Mouse (Mus musculus) heart, embryonic 10.5 days (tissue): ENCODE measurements around the gene Mblac2. TPM values are rescaled to one million over a fixed set of nuclear protein-coding genes. Genes with fewer than 3 reads are reported as not detected.

Source experiments
- DNase-seq: peaks from one replicate; pipeline ENCODE4 v3.0.0-alpha.2; 2017; ENCODE audit warnings: low spot score
- H3K27ac ChIP-seq: fragments of 300-500 bp; sonication (generic); 2 replicates; pipeline ENCODE4 v1.5.1; 2016; ENCODE audit warnings: mild to moderate bottlenecking
- H3K27me3 ChIP-seq: fragments of 300-500 bp; sonication (generic); 2 replicates; pipeline ENCODE4 v1.6.1; 2016; ENCODE audit warnings: mild to moderate bottlenecking; ENCODE audit not compliant: poor library complexity, insufficient read depth, severe bottlenecking
- H3K36me3 ChIP-seq: fragments of 300-500 bp; sonication (generic); 2 replicates; pipeline ENCODE4 v1.6.1; 2016; ENCODE audit warnings: mild to moderate bottlenecking, moderate library complexity
- H3K4me1 ChIP-seq: fragments of 300-500 bp; sonication (generic); 2 replicates; pipeline ENCODE4 v1.6.1; 2016; ENCODE audit warnings: mild to moderate bottlenecking
- H3K4me3 ChIP-seq: fragments of 300-500 bp; sonication (generic); 2 replicates; pipeline ENCODE4 v1.5.1; 2016; ENCODE audit warnings: mild to moderate bottlenecking, moderate library complexity
- H3K9me3 ChIP-seq: fragments of 300-500 bp; sonication (generic); 2 replicates; pipeline ENCODE4 v1.6.1; 2016; ENCODE audit warnings: mild to moderate bottlenecking, moderate library complexity
- WGBS: fragments of 180-500 bp; shearing (Covaris S2); methylation state at CpG from one replicate; pipeline ENCODE4 v1.1.7; 2016; 5-methylcytosine and 5-hydroxymethylcytosine counted together
- polyA plus RNA-seq: library from polyadenylated mRNA; unstranded; fragments of >200 nt; fragmentation: Nextera tagmentation; extraction: Ambion mirVana; gene quantifications from 2 replicates; pipeline ENCODE4 v1.2.1, GENCODE M21; 2016

Mblac2 gene
- polyA plus RNA-seq, 1 experiment from 2014 or later = 6.2 TPM

DNA sequence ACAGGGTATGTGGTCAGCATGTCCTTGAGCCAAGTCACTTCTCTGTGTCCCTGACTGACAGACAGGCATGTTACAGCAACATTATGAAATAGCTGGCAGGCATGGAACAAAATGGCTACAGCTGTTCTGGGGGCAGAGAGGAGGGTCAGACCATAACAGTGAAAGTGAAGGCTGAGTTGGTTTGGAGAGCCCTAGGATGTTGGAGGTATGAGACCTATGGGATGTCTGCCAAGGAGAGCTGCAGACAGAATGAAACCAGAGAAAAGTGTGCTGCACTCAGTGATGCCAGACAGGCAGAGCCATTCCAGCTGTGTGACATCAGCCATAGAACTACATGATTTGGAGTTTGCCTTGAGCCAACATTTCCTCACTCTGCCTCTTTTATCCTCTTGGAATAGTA is 43.7 kb downstream of the Mblac2 start:
- peaks cover 5% of the 10 kb centered on the region; the same call in 1 of the 2 replicates for H3K4me1 ChIP-seq
- H3K4me3 ChIP-seq = no peak overlapping the region
- H3K27ac ChIP-seq = no peak overlapping the region
- H3K36me3 ChIP-seq = no peaks in the 10 kb centered on the region
- H3K27me3 ChIP-seq = no peaks in the 10 kb centered on the region
- DNase-seq = no peak
- no peaks in the 10 kb centered on the region for H3K9me3 ChIP-seq

DNA sequence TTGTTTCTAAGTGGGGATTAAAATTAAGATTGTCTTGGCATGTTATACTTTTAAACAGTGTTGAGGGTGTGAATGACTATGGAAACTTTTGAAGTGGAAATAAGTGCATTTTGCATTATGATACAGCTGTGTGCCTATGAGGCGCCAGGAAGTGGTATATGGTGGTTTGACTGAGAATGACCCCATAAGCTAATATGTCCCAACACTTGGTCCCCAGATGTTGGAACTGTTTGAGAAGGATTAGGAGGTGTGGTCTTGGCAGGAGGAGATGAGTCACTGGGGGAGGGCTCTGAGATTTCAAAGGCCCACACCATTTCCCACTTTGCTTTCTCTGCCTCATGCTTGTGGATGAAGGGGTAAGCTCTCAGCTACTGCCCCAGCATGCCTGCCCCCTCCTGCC is 44.2 kb downstream of the Mblac2 start:
- 90% methylated on average over 1 of the region's 1 CpGs for WGBS
- H3K36me3 ChIP-seq = no peaks in the 10 kb centered on the region
- no peak for DNase-seq
- H3K27me3 ChIP-seq = no peaks in the 10 kb centered on the region
- H3K4me3 ChIP-seq = no peak overlapping the region
- H3K9me3 ChIP-seq = no peaks in the 10 kb centered on the region
- H3K4me1 ChIP-seq = peaks cover 5% of the 10 kb centered on the region; the same call in 1 of the 2 replicates
- H3K27ac ChIP-seq = no peak overlapping the region

DNA sequence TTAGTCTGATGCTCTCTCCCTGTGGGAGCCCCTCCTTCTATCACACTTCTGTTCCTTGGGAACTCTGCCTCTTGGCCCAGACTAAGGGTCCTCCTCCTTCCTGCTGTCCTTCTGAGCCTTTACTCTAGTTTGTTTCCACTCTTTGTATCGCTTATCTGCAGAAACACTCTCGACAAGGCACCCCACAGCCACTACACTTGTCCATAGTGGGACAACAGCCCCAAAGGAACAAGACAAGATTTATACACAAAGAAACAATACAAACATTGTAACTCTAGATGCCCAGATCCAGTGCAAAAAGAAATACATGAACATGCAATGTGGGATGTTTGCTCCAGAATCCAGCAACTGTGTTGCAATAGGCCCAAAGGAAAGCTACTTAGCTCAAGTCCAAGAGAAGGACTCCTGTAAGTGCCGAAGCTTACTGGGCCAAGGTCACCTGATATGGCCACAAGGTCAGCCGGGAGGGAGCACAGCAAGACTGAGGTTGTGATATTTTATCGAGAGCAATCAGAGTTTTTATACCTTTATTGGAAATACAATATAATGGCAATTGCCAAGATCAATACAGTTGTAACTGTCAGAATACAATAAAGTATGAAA is 46.0 kb downstream of the Mblac2 start:
- Histone ChIP-seq H3K36me3 (no peaks in the 10 kb centered on the region), H3K27me3 (no peaks in the 10 kb centered on the region), H3K4me3 (no peak overlapping the region), H3K4me1 (peaks cover 5% of the 10 kb centered on the region; the same call in 1 of the 2 replicates), H3K9me3 (no peaks in the 10 kb centered on the region), H3K27ac (no peak overlapping the region)
- DNase-seq = no peak
- WGBS = 66% methylated on average over 5 of the region's 5 CpGs

DNA sequence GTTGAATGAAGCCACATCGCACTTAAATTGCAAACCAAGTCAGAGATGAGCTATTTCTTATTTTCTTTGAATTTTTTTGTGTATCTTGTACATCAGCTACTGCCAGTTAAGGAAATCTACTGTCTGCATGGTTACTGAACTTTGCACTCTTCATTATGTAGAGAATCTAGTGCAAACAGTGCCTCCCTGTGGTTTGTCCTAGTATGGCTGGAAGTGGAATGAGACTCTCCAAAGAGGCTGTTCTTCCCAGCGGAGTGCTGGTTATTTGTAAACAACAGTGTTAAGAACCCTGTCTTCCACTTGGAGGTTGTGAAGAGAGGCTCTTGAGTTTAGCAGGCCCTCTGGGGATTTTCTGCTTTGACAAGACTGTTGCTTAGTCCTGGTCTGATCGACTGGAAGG is 49.2 kb downstream of the Mblac2 start:
- Histone ChIP-seq H3K27ac (no peak overlapping the region), H3K36me3 (no peaks in the 10 kb centered on the region), H3K9me3 (no peaks in the 10 kb centered on the region), H3K4me1 (peaks cover 11% of the 10 kb centered on the region), H3K27me3 (no peaks in the 10 kb centered on the region), H3K4me3 (no peak overlapping the region)
- no peak for DNase-seq
- 23% methylated on average over 3 of the region's 3 CpGs for WGBS

DNA sequence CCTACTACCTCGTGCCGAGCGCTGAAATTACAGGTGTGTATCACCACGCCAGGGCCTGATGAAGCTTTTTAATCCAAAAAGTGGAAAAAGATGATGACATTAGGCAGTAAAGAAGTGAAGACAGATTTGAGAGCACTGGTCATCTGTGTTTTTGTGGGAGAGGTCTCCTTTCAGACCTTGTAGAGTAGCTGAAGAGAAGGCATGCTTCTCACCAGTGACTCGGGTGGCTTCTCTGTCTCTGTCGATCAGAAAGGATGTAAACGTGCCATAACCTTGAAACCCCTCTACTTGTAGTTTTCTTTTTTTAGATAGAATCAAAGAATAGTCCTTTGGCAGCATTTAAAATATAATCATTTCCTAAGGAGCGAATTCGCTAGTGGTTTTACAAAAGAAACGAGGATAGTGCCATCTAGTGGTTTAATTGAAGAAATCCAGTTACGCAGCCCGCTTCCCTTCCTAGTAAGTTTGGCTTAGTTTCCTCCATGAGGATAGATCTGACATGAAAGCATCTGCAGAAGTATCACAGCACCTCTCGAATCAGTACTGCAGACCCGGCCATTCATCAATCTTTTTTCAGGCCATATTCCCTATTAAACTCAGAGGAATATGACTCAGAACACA is 50.5 kb downstream of the Mblac2 start:
- Histone ChIP-seq H3K36me3 (no peaks in the 10 kb centered on the region), H3K4me1 (peaks cover 11% of the 10 kb centered on the region), H3K27me3 (no peaks in the 10 kb centered on the region), H3K27ac (no peak overlapping the region), H3K4me3 (no peak overlapping the region), H3K9me3 (no peaks in the 10 kb centered on the region)
- no peak for DNase-seq
- 30% methylated on average over 14 of the region's 14 CpGs for WGBS

DNA sequence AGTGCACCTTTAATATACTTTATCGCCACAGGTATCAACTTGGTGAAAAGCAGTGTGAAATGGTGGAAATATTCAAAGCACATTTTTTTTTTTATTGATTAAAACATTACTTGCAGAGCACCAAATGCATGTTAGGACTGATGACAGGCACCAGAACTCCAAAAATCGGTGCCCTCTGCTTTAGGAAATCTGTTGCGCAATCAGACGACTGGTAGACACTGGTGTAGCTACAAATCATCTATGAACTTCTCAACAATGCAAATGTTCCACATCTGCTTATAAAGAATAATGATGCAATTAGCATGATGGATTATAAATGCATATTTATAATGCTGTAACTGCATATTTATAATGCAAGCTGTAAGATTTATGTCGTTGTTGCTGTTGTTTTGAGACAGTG is 53.0 kb downstream of the Mblac2 start:
- Histone ChIP-seq H3K4me3 (no peak overlapping the region), H3K27ac (no peak overlapping the region), H3K4me1 (peaks cover 6% of the 10 kb centered on the region), H3K27me3 (no peaks in the 10 kb centered on the region), H3K9me3 (no peaks in the 10 kb centered on the region), H3K36me3 (no peaks in the 10 kb centered on the region)
- WGBS = 85% methylated on average over 5 of the region's 5 CpGs
- no peak for DNase-seq

DNA sequence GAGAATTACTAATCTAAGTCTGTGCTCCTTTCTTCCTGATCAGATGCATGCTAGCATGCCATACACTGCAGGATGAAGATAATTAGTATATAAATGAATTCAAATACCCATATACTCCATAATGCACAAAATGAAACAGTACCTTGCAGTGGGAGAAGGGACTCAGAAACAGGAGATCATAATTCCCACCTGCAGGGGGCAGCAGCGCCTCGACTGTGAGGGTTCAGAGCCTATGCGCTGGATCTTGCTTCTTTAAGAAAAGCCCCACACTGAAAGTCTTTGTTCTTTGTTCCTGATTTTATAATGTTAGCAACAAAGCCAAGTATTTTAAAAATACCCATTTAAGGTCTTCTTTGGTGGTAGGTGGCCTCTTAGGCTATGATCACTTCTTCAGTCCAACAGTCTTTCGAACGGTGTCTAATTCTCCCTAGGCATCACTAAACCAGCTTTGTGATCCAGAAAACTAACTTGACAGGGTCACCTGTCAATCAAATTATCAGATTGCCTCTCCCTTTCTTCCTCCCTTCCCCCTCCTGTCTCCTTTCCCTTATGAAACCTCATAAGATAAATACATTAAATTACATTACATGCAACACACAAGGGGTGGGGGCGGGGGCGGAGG is 56.0 kb downstream of the Mblac2 start:
- no peak for DNase-seq
- no peaks in the 10 kb centered on the region for H3K27me3 ChIP-seq
- H3K27ac ChIP-seq = no peak overlapping the region
- H3K36me3 ChIP-seq = no peaks in the 10 kb centered on the region
- 80% methylated on average over 7 of the region's 7 CpGs for WGBS
- peaks cover 6% of the 10 kb centered on the region for H3K4me1 ChIP-seq
- H3K9me3 ChIP-seq = no peaks in the 10 kb centered on the region
- no peak overlapping the region for H3K4me3 ChIP-seq

DNA sequence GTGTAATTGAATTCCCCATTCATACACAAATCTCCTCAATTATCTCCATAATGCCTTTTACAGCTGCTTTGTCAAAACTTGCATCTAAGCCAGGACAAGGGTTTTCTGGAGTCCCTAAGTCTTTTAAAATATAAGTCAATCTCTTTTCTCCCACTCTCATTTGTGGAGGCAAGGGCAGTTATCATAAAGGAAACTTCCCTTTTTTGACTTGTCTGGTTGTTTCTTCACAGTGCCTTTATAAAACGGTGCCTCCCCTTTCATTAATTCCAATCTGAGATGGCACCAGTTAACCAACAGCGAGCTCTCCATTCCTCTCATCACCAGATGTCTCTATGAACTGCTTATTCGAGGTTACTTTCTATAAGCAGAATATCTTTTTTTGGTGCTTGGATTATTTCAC is 65.1 kb downstream of the Mblac2 start:
- Histone ChIP-seq H3K4me1 (0 out of 2 replicates have a peak, but pooled peaks cover 4% of the 10 kb centered on the region), H3K9me3 (no peaks in the 10 kb centered on the region), H3K27me3 (no peaks in the 10 kb centered on the region), H3K27ac (no peak overlapping the region), H3K36me3 (no peaks in the 10 kb centered on the region), H3K4me3 (no peak overlapping the region)
- no peak for DNase-seq
- WGBS = 81% methylated on average over 3 of the region's 3 CpGs

DNA sequence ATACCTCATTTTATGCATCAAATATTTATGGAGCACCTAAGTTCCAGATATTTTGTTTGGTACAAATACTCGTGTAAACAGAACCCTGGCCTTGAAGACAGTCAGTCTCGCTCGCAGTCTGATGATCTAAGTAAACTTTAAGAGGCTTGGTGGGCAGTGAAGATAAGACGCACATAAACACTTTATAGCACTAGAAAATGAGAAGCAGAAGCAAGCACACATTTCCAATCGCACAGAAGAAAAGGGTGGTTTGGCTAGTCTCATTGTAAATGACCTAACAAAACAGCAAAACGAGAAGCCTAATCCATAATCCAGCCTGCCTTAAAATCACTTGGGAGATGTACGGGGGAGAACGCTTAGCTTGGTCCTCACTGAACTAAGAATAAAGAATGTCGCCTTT is 71.3 kb downstream of the Mblac2 start:
- no peak for DNase-seq
- peaks cover 15% of the 10 kb centered on the region for H3K36me3 ChIP-seq
- peak overlapping the region; percentile 99 for H3K27ac ChIP-seq
- H3K4me3 ChIP-seq = peak overlapping the region; percentile 91
- H3K9me3 ChIP-seq = no peaks in the 10 kb centered on the region
- no peaks in the 10 kb centered on the region for H3K27me3 ChIP-seq
- WGBS = 47% methylated on average over 9 of the region's 9 CpGs
- peaks cover 10% of the 10 kb centered on the region; the same call in 1 of the 2 replicates for H3K4me1 ChIP-seq

DNA sequence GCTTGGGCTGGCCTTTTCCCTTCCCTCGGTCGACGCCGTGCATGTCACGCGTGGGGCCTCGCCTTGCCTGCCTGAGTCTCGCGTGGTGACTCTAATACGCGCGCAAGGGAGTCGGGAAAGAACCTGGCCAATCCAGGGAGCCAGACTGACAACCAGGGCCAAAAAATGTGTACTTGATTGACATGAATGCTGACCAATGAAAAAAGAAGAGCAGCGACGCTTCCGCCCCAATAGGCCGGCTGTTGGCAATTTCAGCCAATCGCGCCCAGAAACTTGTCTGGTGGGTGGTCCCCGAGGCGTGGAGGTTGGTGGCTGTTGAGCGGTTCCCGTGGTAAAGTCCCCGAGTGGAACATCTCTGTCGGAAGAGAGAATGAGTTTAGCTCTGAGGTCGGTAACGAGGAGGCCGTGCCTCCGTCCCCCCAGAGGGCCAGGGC is 71.8 kb downstream of the Mblac2 start, which contains the start of gene Cetn3:
Gene Cetn3 (plus strand): TSS at position 107 of the 434 bp plus-strand sequence.
- Histone ChIP-seq H3K27ac (peak within 1 kb of the TSS; percentile 99), H3K4me3 (peak within 1 kb of the TSS; percentile 91), H3K36me3 (peaks cover 19% of the 10 kb centered on the region), H3K4me1 (peaks cover 10% of the 10 kb centered on the region; the same call in 1 of the 2 replicates), H3K9me3 (no peaks in the 10 kb centered on the region), H3K27me3 (no peaks in the 10 kb centered on the region)
- peak; percentile 97 for DNase-seq
- under 1% methylated on average over 29 of the region's 29 CpGs for WGBS

DNA sequence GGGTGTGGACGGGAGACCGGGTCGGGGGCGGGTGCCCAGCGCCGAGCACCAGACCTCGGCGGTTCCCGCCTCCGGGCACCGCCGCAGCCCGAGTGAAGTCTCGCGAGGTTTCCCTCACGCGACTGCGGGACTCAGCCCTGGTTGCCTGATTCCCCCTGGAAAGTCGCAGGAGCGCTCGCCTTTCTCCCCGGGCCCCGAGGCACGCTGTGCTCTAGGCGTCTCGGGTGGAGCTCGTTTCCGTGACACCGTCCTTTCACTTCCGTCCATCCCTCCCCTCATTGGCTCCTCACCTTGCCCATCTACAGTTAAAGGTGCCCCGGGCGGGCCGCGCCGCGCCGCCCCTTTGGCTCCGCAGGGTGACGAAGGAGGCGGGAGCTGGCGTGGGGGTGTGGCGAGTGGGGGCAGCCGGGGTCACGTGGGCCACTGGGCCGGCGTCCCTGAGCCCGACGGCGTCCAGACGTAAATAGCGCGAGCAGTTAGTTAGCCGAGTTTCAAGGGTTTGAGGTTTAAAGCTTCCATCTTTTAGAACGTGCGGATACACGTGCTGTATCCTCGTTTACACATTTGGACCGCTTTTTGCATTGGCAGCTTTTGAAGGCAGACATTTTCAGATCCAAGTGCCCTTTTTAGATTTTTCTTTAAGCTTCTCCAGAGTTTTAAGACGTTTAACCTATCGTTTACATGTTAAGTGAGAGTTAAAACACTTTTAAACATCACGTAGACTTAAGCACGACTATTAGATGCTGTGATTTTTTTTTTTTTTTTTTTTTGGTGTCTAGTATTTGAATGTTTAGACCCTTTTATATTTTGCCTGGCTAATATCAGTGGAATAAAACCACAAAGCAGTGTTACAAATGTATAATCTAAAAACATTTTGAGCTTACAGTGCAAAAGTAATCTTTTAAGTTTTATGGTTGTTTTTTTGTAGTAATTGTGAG is 72.5 kb downstream of the Mblac2 start:
- Histone ChIP-seq H3K9me3 (no peaks in the 10 kb centered on the region), H3K27ac (peak overlapping the region; percentile 99), H3K4me1 (peaks cover 10% of the 10 kb centered on the region; the same call in 1 of the 2 replicates), H3K36me3 (peaks cover 24% of the 10 kb centered on the region), H3K4me3 (peak overlapping the region; percentile 91), H3K27me3 (no peaks in the 10 kb centered on the region)
- WGBS = under 1% methylated on average over 62 of the region's 62 CpGs
- peak; percentile 99 for DNase-seq

DNA sequence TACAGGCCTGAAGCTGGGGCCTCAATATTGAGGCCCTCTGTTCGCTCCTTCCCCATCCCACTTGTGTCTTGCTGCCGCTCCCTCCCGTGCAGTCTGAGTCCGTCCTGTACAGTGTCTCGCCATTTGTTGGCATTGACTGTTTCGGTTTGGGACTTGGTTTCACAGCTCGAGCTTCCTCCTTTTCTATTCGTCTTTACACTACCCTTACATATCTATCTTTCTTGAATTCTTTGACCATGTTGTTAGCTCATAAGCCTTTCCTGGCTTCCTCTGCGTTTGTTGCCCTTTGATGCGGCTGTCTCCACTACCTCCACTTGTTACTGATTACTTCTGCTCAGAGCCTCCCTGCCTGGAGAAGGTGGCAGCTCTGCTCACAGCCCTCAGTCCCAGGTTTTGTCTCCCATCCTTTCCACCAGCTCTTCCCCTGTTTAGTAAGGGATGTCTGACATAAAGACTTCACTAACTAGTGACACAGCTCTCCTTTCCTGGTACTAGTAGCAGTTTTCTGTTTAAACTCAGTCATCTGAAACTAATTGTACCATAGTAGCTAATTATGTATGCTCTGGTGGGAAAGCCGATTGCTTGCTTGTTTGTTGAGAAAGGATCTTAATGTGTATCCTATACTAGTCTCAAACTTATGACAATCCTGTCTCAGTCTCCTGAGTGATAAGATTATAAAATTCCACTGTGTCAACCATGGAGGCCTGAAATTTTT is 74.8 kb downstream of the Mblac2 start:
- WGBS = 77% methylated on average over 11 of the region's 11 CpGs
- Histone ChIP-seq H3K27me3 (no peaks in the 10 kb centered on the region), H3K36me3 (peaks cover 35% of the 10 kb centered on the region), H3K4me1 (peaks cover 10% of the 10 kb centered on the region; the same call in 1 of the 2 replicates), H3K4me3 (no peak overlapping the region), H3K27ac (no peak overlapping the region), H3K9me3 (no peaks in the 10 kb centered on the region)
- DNase-seq = no peak
